Mouse (Mus musculus) ES-Bruce4 (cell line): ENCODE results near the gene Txnip. TPM values are rescaled to one million over a fixed set of nuclear protein-coding genes. Genes with fewer than 3 reads are reported as not detected.
A peak's percentile ranks its signal among the peaks of the same experiment; 100 is the strongest.

Experiments
- H3K27ac ChIP-seq: 2 replicates; pipeline ENCODE4 v1.5.1; 2012; ENCODE audit warnings: low read length, inconsistent platforms; ENCODE audit not compliant: insufficient read depth
- H3K27me3 ChIP-seq: 2 replicates; pipeline ENCODE4 v1.6.1; 2012; ENCODE audit warnings: mild to moderate bottlenecking, low read length, inconsistent platforms; ENCODE audit not compliant: control insufficient read depth, poor library complexity, insufficient read depth, severe bottlenecking
- H3K36me3 ChIP-seq: 2 replicates; pipeline ENCODE4 v1.6.1; 2012; ENCODE audit warnings: inconsistent platforms, mild to moderate bottlenecking, low read length, moderate library complexity; ENCODE audit not compliant: control insufficient read depth, poor library complexity, insufficient read depth, severe bottlenecking
- H3K4me1 ChIP-seq: one replicate; pipeline ENCODE4 v1.8.1; 2011; ENCODE audit warnings: low read length; ENCODE audit not compliant: control insufficient read depth, insufficient read depth
- H3K4me3 ChIP-seq: 2 replicates; pipeline ENCODE4 v1.5.1; 2011; ENCODE audit warnings: low read depth, mild to moderate bottlenecking, low read length
- H3K9ac ChIP-seq: 2 replicates; pipeline ENCODE4 v1.6.1; 2012; ENCODE audit warnings: low read depth, mild to moderate bottlenecking, inconsistent platforms; ENCODE audit not compliant: poor library complexity, severe bottlenecking
- H3K9me3 ChIP-seq: replicated peaks from 2 replicates; pipeline ENCODE4 v1.6.1; 2012; ENCODE audit warnings: mild to moderate bottlenecking, low read length, inconsistent platforms; ENCODE audit not compliant: control insufficient read depth, poor library complexity, insufficient read depth, severe bottlenecking
- CTCF ChIP-seq: IDR thresholded peaks from one replicate; pipeline ENCODE4 v1.8.1; 2011; ENCODE audit warnings: low read depth, low read length
- EP300 ChIP-seq: IDR thresholded peaks from 2 replicates; pipeline ENCODE4 v1.6.1; 2011; ENCODE audit warnings: low read depth, low read length; ENCODE audit not compliant: insufficient read depth
- POLR2A ChIP-seq: IDR thresholded peaks from one replicate; pipeline ENCODE4 v1.8.1; 2011; ENCODE audit warnings: low read length; ENCODE audit not compliant: insufficient read depth
- polyA plus RNA-seq: library from polyadenylated mRNA; stranded (reverse); fragments of >200 nt; gene quantifications from 2 replicates; pipeline ENCODE4 v1.2.4, GENCODE M21; 2011; ENCODE audit warnings: low read depth; ENCODE audit not compliant: missing spikeins, insufficient read depth, insufficient read length

Txnip gene
- polyA plus RNA-seq, 1 experiment: 450 TPM

- Histone ChIP-seq H3K4me3 (peak overlapping the region; percentile 99), H3K9ac (peak overlapping the region; percentile 93), H3K9me3 (no peaks in the 10 kb centered on the region), H3K36me3 (peaks cover 32% of the 10 kb centered on the region), H3K4me1 (no peaks in the 10 kb centered on the region), H3K27ac (peak overlapping the region; percentile 74), H3K27me3 (no peaks in the 10 kb centered on the region)
- TF ChIP-seq POLR2A (peak; percentile 18), CTCF (no peak), EP300 (no peak)
Observed at GRCm38 (mm10) chr3:96559398-96559910, 1.7 kb downstream of the Txnip start.

GRCm38 (mm10) chr3:96559911-96560850 is 2.4 kb downstream of the Txnip start:
- peak overlapping the region; percentile 74 for H3K27ac ChIP-seq
- no peaks in the 10 kb centered on the region for H3K27me3 ChIP-seq

GRCm38 (mm10) chr3:96560881-96561668 is 3.3 kb downstream of the Txnip start:
- H3K9ac ChIP-seq: peak overlapping the region; percentile 93
- H3K9me3 ChIP-seq: no peaks in the 10 kb centered on the region
- no peaks in the 10 kb centered on the region for H3K4me1 ChIP-seq
- H3K36me3 ChIP-seq: peaks cover 32% of the 10 kb centered on the region
- TF ChIP-seq EP300 (no peak), POLR2A (no peak), CTCF (no peak)
- H3K4me3 ChIP-seq: peak overlapping the region; percentile 99
- no peaks in the 10 kb centered on the region for H3K27me3 ChIP-seq
- H3K27ac ChIP-seq: peak overlapping the region; percentile 74

More at GRCm38 (mm10) chr3:96559911-96560850, 2.4 kb downstream of the Txnip start:
- peaks cover 32% of the 10 kb centered on the region for H3K36me3 ChIP-seq
- H3K9ac ChIP-seq: peak overlapping the region; percentile 93
- H3K4me1 ChIP-seq: no peaks in the 10 kb centered on the region
- no peak for TF ChIP-seq POLR2A
- no peak for TF ChIP-seq CTCF
- TF ChIP-seq EP300: no peak
- H3K4me3 ChIP-seq: peak overlapping the region; percentile 99
- no peaks in the 10 kb centered on the region for H3K9me3 ChIP-seq

DNA sequence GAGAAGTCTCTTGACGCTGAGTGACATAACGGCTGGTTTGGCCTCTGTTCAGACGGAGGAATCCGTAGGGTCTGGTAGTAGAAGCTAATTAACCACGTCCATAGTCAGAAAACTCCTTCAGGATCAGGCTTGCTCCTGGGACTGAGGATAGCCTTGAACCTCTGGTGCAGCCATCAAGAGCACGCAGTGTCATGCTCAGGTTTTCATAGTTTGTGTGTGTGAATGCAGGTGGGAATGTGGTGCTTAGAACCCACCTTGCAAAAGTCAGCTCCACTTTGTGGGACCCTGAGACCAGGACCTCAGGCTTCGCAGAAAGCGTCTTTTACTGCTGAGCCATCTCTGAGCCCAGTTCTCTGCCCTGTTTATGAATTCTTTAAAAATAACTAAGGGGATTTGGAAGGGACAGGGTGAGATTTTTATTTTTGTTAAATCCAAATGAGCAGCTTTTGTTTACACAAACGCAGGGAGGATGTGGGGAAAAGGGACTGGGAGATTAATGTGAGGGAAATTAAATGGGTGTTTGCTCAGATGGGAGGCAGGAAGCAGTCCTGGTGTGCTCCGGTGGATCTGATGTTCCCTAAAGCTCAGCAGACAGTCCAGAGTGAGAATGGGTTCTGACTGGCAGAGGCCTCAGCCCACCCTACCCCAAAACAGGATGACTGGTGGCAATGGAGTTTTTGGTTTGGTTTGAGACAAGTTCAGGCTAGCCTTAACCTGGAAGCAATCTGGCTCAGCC is 4.4 kb downstream of the Txnip start:
- TF ChIP-seq CTCF (no peak), POLR2A (peak; percentile 96)
- no peaks in the 10 kb centered on the region for H3K4me1 ChIP-seq
- no peaks in the 10 kb centered on the region for H3K27me3 ChIP-seq
- H3K36me3 ChIP-seq: peaks cover 32% of the 10 kb centered on the region
- no peaks in the 10 kb centered on the region for H3K9me3 ChIP-seq
- peak overlapping the region; percentile 12; the same call in 1 of the 2 replicates for H3K4me3 ChIP-seq
- no peak overlapping the region for H3K9ac ChIP-seq
- peak overlapping the region; percentile 49 for H3K27ac ChIP-seq

- TF ChIP-seq EP300 (no peak), CTCF (no peak), POLR2A (no peak)
- H3K27me3 ChIP-seq: no peaks in the 10 kb centered on the region
- H3K27ac ChIP-seq: peak overlapping the region; percentile 72
- H3K4me3 ChIP-seq: no peak overlapping the region
- H3K9ac ChIP-seq: no peak overlapping the region; the same call in 1 of the 2 replicates
- H3K4me1 ChIP-seq: no peaks in the 10 kb centered on the region
- peaks cover 30% of the 10 kb centered on the region for H3K36me3 ChIP-seq
- no peaks in the 10 kb centered on the region for H3K9me3 ChIP-seq
Observed at GRCm38 (mm10) chr3:96563267-96563666, 5.5 kb downstream of the Txnip start.
